Mouse (Mus musculus): ENCODE results near the gene Lrrn4.

The Lrrn4 gene

DNA sequence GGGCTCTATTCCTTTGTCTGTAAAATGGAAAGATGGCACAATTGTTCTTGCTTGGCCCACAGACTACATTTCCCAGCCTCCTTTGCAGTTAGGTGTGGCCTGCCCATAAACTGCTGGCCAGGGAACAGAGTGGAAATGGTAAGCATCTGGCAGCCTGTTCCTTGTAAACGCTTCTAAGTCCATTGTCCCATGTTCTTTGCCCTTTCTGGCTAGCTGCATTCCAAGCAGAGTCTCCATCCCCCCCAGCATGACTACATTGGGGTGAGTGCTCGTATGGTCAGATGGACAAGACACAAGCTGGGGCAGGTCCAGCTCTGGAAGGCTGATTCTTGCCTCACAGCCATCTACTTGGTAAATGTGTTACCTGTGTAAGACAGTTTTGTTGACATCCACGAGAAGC lies 9.0 kb downstream of the Lrrn4 start:
- in situ Hi-C loops (cut with MseI, MboI): no loop called here

DNA sequence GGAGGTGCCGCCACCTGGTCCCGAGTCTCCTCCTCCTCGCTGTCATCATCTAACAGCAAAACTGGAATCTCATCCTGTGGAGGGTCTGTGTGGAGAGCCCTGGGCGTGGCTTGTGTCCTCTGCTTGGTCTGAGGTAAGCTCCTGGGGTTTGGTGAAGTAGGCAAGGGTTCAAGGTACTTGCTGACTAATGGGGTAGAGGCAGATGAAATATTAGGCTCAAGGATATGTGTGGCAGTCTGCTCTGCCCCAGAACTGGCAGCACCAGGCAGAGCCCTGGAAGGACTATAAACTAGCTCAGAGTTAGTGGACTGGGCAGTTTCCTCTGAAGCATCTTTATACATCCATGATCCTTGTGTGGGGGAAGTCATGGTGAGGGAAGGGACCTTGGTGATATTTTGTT lies 10.4 kb downstream of the Lrrn4 start:
- in situ Hi-C loops (cut with MseI, MboI): no loop called here

GRCm38 (mm10) chr2:132869682-132870081 lies 11.0 kb downstream of the Lrrn4 start:
- in situ Hi-C loops (cut with MseI, MboI): no loop called here

DNA sequence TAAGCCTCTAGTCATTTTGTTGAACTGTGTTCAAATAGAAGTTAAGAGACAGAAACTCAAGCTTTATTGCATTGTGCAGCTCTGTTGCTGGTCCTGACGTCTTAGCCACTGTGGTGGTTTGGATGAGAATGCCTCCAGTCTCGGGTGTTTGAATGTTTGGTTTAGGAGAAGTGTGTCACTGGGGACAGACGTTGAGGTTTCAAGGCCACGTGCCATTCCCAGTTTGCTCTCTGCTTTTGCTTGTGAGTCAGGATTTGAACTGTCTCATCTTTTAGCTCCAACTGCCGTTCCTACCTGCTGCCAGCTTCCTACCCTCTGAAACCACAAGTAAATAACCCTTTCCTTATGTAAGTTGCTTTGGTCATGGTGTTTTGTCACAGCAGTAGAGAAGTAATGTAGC lies 13.2 kb downstream of the Lrrn4 start:
- in situ Hi-C loops (cut with MseI, MboI): no loop called here

- in situ Hi-C loops (cut with MseI, MboI): no loop called here
These were observed 17.4 kb downstream of the Lrrn4 start for GRCm38 (mm10) chr2:132863325-132863724.

GRCm38 (mm10) chr2:132861456-132861855 lies 19.2 kb downstream of the Lrrn4 start:
- in situ Hi-C loops (cut with MseI, MboI): no loop called here

DNA sequence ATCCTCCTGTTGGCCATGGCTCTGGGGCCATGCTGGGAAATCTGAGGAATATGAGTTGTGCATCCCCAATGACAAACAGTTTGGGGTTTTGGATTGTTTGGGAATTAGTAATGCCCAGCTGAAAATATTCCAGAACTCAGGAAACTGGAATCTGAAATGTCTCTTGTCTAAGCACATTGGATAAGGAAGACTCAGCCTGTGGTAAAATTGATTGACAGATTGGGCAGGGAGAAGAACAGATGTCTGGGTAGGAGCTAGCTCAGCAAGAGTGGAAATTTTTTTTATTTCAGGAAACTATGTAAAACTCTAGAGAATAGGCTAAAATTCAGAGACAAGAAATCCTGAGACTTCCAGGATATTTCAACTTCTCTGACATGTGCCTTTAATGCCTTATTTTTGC lies 20.3 kb downstream of the Lrrn4 start:
- in situ Hi-C loops (cut with MseI, MboI): no loop called here

GRCm38 (mm10) chr2:132856333-132856732 lies 24.4 kb downstream of the Lrrn4 start:
- in situ Hi-C loops (cut with MseI, MboI): no loop called here

DNA sequence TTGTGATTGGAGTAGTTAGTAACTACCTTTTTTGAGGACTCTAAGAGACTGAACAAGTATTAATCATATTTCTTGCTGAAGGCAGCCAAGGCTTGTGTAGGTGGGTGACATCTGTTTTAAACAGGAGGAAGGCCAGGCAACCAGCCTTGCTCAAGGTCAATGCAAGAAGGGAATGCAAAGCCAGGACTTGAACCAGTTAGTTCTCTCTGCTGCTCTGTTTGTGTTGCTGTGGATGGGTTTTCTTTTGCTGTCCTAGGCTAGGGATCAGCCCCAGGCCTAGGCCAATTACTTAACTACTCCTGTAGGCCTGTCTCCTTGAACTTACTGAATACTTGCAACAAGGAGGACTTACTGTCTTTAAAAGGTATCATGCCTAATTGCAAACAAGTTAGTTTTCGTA lies 27.6 kb downstream of the Lrrn4 start:
- in situ Hi-C loops (cut with MseI, MboI): no loop called here

- in situ Hi-C loops (cut with MseI, MboI): loop anchor here in 1 of 2 experiments (10.0 kb wide), 1 partner anchor 56 kb away; no protein-coding TSS in a partner anchor
These were observed 31.6 kb downstream of the Lrrn4 start for GRCm38 (mm10) chr2:132849141-132849540.

GRCm38 (mm10) chr2:132848361-132848760 lies 32.3 kb downstream of the Lrrn4 start:
- in situ Hi-C loops (cut with MseI, MboI): loop anchor here in 1 of 2 experiments (10.0 kb wide), 1 partner anchor 56 kb away; no protein-coding TSS in a partner anchor

- in situ Hi-C loops (cut with MseI, MboI): loop anchor here in 1 of 2 experiments (10.0 kb wide), 1 partner anchor 57 kb away; no protein-coding TSS in a partner anchor
These were observed 33.1 kb downstream of the Lrrn4 start for GRCm38 (mm10) chr2:132847581-132847980.

DNA sequence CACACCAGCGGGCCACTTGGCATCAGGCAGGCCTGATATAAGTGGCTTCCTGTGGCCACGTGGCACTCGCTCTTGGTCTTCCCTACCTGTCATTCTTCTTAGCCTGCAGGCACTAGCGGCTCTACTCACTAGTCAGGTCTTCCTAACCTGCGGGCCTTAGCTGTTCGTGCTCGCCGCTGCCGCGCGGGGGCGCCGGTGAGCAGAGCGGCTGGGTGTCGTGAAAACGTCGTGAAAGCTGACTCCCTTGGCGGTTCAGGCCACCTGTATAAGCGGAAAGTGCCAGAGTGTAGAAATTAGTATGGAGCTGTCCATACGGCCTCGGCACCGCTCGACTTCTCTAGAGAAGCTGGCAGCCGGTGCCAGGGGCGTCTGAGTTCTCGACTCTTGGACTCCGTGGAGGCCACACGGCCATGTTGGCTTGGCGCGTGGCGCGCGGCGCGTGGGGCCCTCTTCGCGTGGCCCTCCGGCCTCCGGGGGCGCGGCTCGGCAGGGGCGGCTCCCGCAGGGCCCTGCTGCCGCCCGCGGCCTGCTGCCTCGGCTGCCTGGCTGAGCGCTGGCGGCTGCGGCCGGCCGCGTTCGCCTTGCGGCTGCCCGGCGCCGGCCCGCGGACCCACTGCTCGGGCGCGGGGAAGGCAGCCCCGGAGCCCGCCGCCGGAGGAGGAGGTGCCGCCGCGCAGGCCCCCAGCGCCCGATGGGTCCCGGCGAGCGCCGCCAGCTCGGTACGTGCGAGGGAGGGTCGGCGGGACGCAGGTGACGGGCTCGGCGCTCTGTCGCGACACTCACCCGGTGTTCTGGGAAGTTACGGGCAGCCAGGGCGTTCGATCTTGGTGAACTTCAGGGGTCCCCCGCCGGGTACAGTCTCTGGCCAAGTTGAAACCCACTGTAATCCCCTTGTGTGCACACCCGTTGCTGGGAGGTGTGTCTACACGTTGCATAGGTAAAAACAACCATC lies 34.0 kb downstream of the Lrrn4 start, which contains the start of gene Crls1:
Crls1 (plus strand) TSS at position 260 of the 952 bp plus-strand sequence.
- in situ Hi-C loops (cut with MseI, MboI): loop anchor here in 1 of 2 experiments (10.0 kb wide), 1 partner anchor 58 kb away; no protein-coding TSS in a partner anchor

GRCm38 (mm10) chr2:132841071-132841470 lies 39.6 kb downstream of the Lrrn4 start:
- in situ Hi-C loops (cut with MseI, MboI): loop anchor here in 1 of 2 experiments (10.0 kb wide), 1 partner anchor 64 kb away; no protein-coding TSS in a partner anchor

Measured in mouse trophoblast stem cell (cell line).